Mouse (Mus musculus) liver, adult 2 months (tissue): ENCODE results near the gene Fblim1.

ENCODE experiments used
- CTCF ChIP-seq: fragments of 200-500 bp; IDR thresholded peaks from 2 replicates; pipeline ENCODE4 v1.5.1; 2011; ENCODE audit warnings: low read depth, low read length, control low read depth
- POLR2A ChIP-seq: fragments of 200-500 bp; IDR thresholded peaks from 2 replicates; pipeline ENCODE4 v1.6.1; 2011; ENCODE audit warnings: low read length, control low read depth; ENCODE audit not compliant: insufficient read depth; ENCODE audit errors: extremely low read depth

DNA sequence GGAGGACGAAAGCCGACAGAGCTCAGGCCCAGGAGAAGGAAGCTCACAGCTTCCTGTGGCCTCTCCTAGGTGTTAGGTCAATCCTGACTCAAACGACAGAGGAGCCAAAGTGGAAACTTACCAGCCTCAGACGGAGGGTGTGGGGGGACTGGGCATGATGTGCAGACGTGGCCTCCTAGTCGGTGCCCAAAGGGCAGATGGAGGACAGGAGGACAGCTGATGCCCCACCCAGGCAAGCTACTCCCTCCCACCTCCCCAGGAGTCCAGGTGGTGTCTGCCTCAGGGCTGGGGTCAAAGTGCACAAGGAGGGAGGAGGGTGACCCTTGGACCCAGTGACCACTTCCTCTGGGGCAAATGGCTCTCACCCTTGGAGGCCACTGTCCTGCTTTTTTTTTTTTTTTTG lies 34.6 kb downstream of the Fblim1 start:
- TF ChIP-seq POLR2A, result no peak
- no peak for TF ChIP-seq CTCF
